Mouse (Mus musculus): ENCODE data around the gene Htr3b.

DNA sequence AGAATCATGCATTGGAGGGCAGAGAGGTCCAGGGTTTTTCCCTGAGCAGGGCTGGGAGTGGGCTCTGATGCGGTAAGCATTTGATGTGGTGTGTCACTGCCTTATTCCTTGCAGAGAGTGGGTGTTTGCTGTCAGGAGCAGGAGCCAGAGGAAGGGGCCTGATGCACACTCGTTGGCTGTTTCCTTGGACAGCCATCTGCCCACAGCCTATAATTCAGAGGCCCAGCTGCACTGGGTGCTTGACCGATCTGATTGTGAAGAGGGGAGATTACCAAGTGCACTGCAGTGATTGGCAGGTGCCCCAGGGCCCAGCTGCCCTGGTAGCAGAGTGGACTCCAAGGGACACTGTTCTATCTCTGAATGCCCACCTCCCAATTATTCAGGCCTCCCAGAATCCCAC lies 36.0 kb downstream of the Htr3b start:
- no peak for TF ChIP-seq CTCF (IDR thresholded peaks at IDR 0.05; ENCODE audit: borderline replicate concordance, extremely low read depth, insufficient read depth, insufficient read length)
- no peak for TF ChIP-seq POLR2A (IDR thresholded peaks at IDR 0.05; ENCODE audit: borderline replicate concordance, extremely low read depth, insufficient read depth, insufficient read length, poor library complexity, severe bottlenecking)

Data from brain, embryonic 14.5 days (tissue).